Mouse (Mus musculus): ENCODE data around the gene Hsd17b6. TPM values are rescaled to one million over a fixed set of nuclear protein-coding genes. Genes with fewer than 3 reads are reported as not detected.

Hsd17b6 gene
- polyA plus RNA-seq, 1 experiment from 2014 or later, result not detected

GRCm38 (mm10) chr10:127964004-127964403, 43.4 kb downstream of the Hsd17b6 start:
- DNase-seq (ENCODE audit: low spot score), result no peak
- Histone ChIP-seq H3K9me3 (ENCODE audit: control insufficient read depth, low read length) (no peaks in the 10 kb centered on the region), H3K4me2 (ENCODE audit: low read depth) (no peak overlapping the region), H3K9ac (ENCODE audit: low read length) (no peak overlapping the region), H3K36me3 (ENCODE audit: control insufficient read depth, insufficient read depth, low read length) (no peaks in the 10 kb centered on the region), H3K27me3 (ENCODE audit: control insufficient read depth, insufficient read depth, low read length) (no peaks in the 10 kb centered on the region), H3K4me1 (ENCODE audit: control insufficient read depth, insufficient read depth, low read length) (no peaks in the 10 kb centered on the region), H3K27ac (ENCODE audit: low read depth, low read length) (no peak overlapping the region), H3K4me3 (ENCODE audit: low read depth, low read length) (no peak overlapping the region)
- WGBS, result 67% methylated on average over 3 of the region's 3 CpGs
- no peak for ATAC-seq (ENCODE audit: insufficient read depth, low FRiP score, low TSS enrichment)

- Histone ChIP-seq H3K4me2 (ENCODE audit: low read depth) (no peak overlapping the region), H3K27me3 (ENCODE audit: control insufficient read depth, insufficient read depth, low read length) (no peaks in the 10 kb centered on the region), H3K9me3 (ENCODE audit: control insufficient read depth, low read length) (no peaks in the 10 kb centered on the region), H3K4me1 (ENCODE audit: control insufficient read depth, insufficient read depth, low read length) (no peaks in the 10 kb centered on the region), H3K27ac (ENCODE audit: low read depth, low read length) (no peak overlapping the region), H3K9ac (ENCODE audit: low read length) (no peak overlapping the region), H3K36me3 (ENCODE audit: control insufficient read depth, insufficient read depth, low read length) (no peaks in the 10 kb centered on the region), H3K4me3 (ENCODE audit: low read depth, low read length) (no peak overlapping the region)
- WGBS, result 64% methylated on average over 3 of the region's 3 CpGs
- ATAC-seq (ENCODE audit: insufficient read depth, low FRiP score, low TSS enrichment) (no peak), DNase-seq (ENCODE audit: low spot score) (no peak)
Measured at GRCm38 (mm10) chr10:127962451-127962850, 45.0 kb downstream of the Hsd17b6 start.

GRCm38 (mm10) chr10:127959161-127959679, 48.2 kb downstream of the Hsd17b6 start:
- 88% methylated on average over 7 of the region's 7 CpGs for WGBS
- no peak overlapping the region for H3K4me2 ChIP-seq (ENCODE audit: low read depth)
- no peaks in the 10 kb centered on the region for H3K27me3 ChIP-seq (ENCODE audit: control insufficient read depth, insufficient read depth, low read length)
- H3K27ac ChIP-seq (ENCODE audit: low read depth, low read length), result no peak overlapping the region
- ATAC-seq (ENCODE audit: insufficient read depth, low FRiP score, low TSS enrichment) (no peak), DNase-seq (ENCODE audit: low spot score) (no peak)
- H3K36me3 ChIP-seq (ENCODE audit: control insufficient read depth, insufficient read depth, low read length), result no peaks in the 10 kb centered on the region
- no peaks in the 10 kb centered on the region for H3K4me1 ChIP-seq (ENCODE audit: control insufficient read depth, insufficient read depth, low read length)
- no peak overlapping the region for H3K9ac ChIP-seq (ENCODE audit: low read length)
- no peak overlapping the region for H3K4me3 ChIP-seq (ENCODE audit: low read depth, low read length)
- H3K9me3 ChIP-seq (ENCODE audit: control insufficient read depth, low read length), result no peaks in the 10 kb centered on the region

GRCm38 (mm10) chr10:127956168-127956816, 51.1 kb downstream of the Hsd17b6 start:
- ATAC-seq (ENCODE audit: insufficient read depth, low FRiP score, low TSS enrichment), result no peak

GRCm38 (mm10) chr10:127955034-127955433, 52.4 kb downstream of the Hsd17b6 start:
- Histone ChIP-seq H3K27ac (ENCODE audit: low read depth, low read length) (no peak overlapping the region), H3K4me3 (ENCODE audit: low read depth, low read length) (no peak overlapping the region), H3K4me1 (ENCODE audit: control insufficient read depth, insufficient read depth, low read length) (no peaks in the 10 kb centered on the region), H3K36me3 (ENCODE audit: control insufficient read depth, insufficient read depth, low read length) (no peaks in the 10 kb centered on the region), H3K4me2 (ENCODE audit: low read depth) (no peak overlapping the region), H3K27me3 (ENCODE audit: control insufficient read depth, insufficient read depth, low read length) (no peaks in the 10 kb centered on the region), H3K9me3 (ENCODE audit: control insufficient read depth, low read length) (no peaks in the 10 kb centered on the region), H3K9ac (ENCODE audit: low read length) (no peak overlapping the region)
- ATAC-seq (ENCODE audit: insufficient read depth, low FRiP score, low TSS enrichment), result no peak
- 80% methylated on average over 4 of the region's 4 CpGs for WGBS
- DNase-seq (ENCODE audit: low spot score), result no peak

More at GRCm38 (mm10) chr10:127956168-127956816, 51.1 kb downstream of the Hsd17b6 start:
- DNase-seq (ENCODE audit: low spot score), result peak; percentile 77
- WGBS, result 61% methylated on average over 16 of the region's 16 CpGs
- H3K9me3 ChIP-seq (ENCODE audit: control insufficient read depth, low read length), result no peaks in the 10 kb centered on the region
- no peaks in the 10 kb centered on the region for H3K27me3 ChIP-seq (ENCODE audit: control insufficient read depth, insufficient read depth, low read length)
- H3K4me2 ChIP-seq (ENCODE audit: low read depth), result no peak overlapping the region
- no peaks in the 10 kb centered on the region for H3K4me1 ChIP-seq (ENCODE audit: control insufficient read depth, insufficient read depth, low read length)
- no peak overlapping the region for H3K4me3 ChIP-seq (ENCODE audit: low read depth, low read length)
- H3K27ac ChIP-seq (ENCODE audit: low read depth, low read length), result no peak overlapping the region
- H3K36me3 ChIP-seq (ENCODE audit: control insufficient read depth, insufficient read depth, low read length), result no peaks in the 10 kb centered on the region
- H3K9ac ChIP-seq (ENCODE audit: low read length), result no peak overlapping the region

GRCm38 (mm10) chr10:127951821-127952220, 55.6 kb downstream of the Hsd17b6 start:
- Histone ChIP-seq H3K36me3 (ENCODE audit: control insufficient read depth, insufficient read depth, low read length) (no peaks in the 10 kb centered on the region), H3K27ac (ENCODE audit: low read depth, low read length) (no peak overlapping the region), H3K4me3 (ENCODE audit: low read depth, low read length) (no peak overlapping the region), H3K9me3 (ENCODE audit: control insufficient read depth, low read length) (no peaks in the 10 kb centered on the region), H3K9ac (ENCODE audit: low read length) (no peak overlapping the region), H3K4me1 (ENCODE audit: control insufficient read depth, insufficient read depth, low read length) (no peaks in the 10 kb centered on the region), H3K4me2 (ENCODE audit: low read depth) (no peak overlapping the region), H3K27me3 (ENCODE audit: control insufficient read depth, insufficient read depth, low read length) (no peaks in the 10 kb centered on the region)
- ATAC-seq (ENCODE audit: insufficient read depth, low FRiP score, low TSS enrichment) (no peak), DNase-seq (ENCODE audit: low spot score) (no peak)
- WGBS, result 79% methylated on average over 4 of the region's 4 CpGs

GRCm38 (mm10) chr10:127951390-127951789, 56.0 kb downstream of the Hsd17b6 start:
- Histone ChIP-seq H3K27me3 (ENCODE audit: control insufficient read depth, insufficient read depth, low read length) (no peaks in the 10 kb centered on the region), H3K9me3 (ENCODE audit: control insufficient read depth, low read length) (no peaks in the 10 kb centered on the region), H3K9ac (ENCODE audit: low read length) (no peak overlapping the region), H3K27ac (ENCODE audit: low read depth, low read length) (no peak overlapping the region), H3K36me3 (ENCODE audit: control insufficient read depth, insufficient read depth, low read length) (no peaks in the 10 kb centered on the region), H3K4me3 (ENCODE audit: low read depth, low read length) (no peak overlapping the region), H3K4me2 (ENCODE audit: low read depth) (no peak overlapping the region), H3K4me1 (ENCODE audit: control insufficient read depth, insufficient read depth, low read length) (no peaks in the 10 kb centered on the region)
- ATAC-seq (ENCODE audit: insufficient read depth, low FRiP score, low TSS enrichment) (no peak), DNase-seq (ENCODE audit: low spot score) (no peak)
- 84% methylated on average over 9 of the region's 9 CpGs for WGBS

GRCm38 (mm10) chr10:127949596-127950130, 57.7 kb downstream of the Hsd17b6 start:
- DNase-seq (ENCODE audit: low spot score) (no peak), ATAC-seq (ENCODE audit: insufficient read depth, low FRiP score, low TSS enrichment) (no peak)
- Histone ChIP-seq H3K27me3 (ENCODE audit: control insufficient read depth, insufficient read depth, low read length) (no peaks in the 10 kb centered on the region), H3K4me3 (ENCODE audit: low read depth, low read length) (no peak overlapping the region), H3K9ac (ENCODE audit: low read length) (no peak overlapping the region), H3K4me2 (ENCODE audit: low read depth) (no peak overlapping the region), H3K27ac (ENCODE audit: low read depth, low read length) (no peak overlapping the region), H3K4me1 (ENCODE audit: control insufficient read depth, insufficient read depth, low read length) (no peaks in the 10 kb centered on the region), H3K36me3 (ENCODE audit: control insufficient read depth, insufficient read depth, low read length) (no peaks in the 10 kb centered on the region), H3K9me3 (ENCODE audit: control insufficient read depth, low read length) (no peaks in the 10 kb centered on the region)
- 88% methylated on average over 4 of the region's 4 CpGs for WGBS

GRCm38 (mm10) chr10:127945432-127946064, 61.9 kb downstream of the Hsd17b6 start:
- H3K27me3 ChIP-seq (ENCODE audit: control insufficient read depth, insufficient read depth, low read length), result no peaks in the 10 kb centered on the region
- H3K4me3 ChIP-seq (ENCODE audit: low read depth, low read length), result no peak overlapping the region
- DNase-seq (ENCODE audit: low spot score) (peak; percentile 68), ATAC-seq (ENCODE audit: insufficient read depth, low FRiP score, low TSS enrichment) (peak; percentile 38)
- no peak overlapping the region for H3K4me2 ChIP-seq (ENCODE audit: low read depth)
- 29% methylated on average over 5 of the region's 5 CpGs for WGBS
- no peak overlapping the region for H3K9ac ChIP-seq (ENCODE audit: low read length)
- no peak overlapping the region for H3K27ac ChIP-seq (ENCODE audit: low read depth, low read length)
- no peaks in the 10 kb centered on the region for H3K4me1 ChIP-seq (ENCODE audit: control insufficient read depth, insufficient read depth, low read length)
- H3K9me3 ChIP-seq (ENCODE audit: control insufficient read depth, low read length), result no peaks in the 10 kb centered on the region
- no peaks in the 10 kb centered on the region for H3K36me3 ChIP-seq (ENCODE audit: control insufficient read depth, insufficient read depth, low read length)

Measured in neural tube, embryonic 11.5 days (tissue).